Mouse (Mus musculus): ENCODE measurements around the gene Ccser1. TPM values are rescaled to one million over a fixed set of nuclear protein-coding genes. Genes with fewer than 3 reads are reported as not detected.

Ccser1 gene
- total and polyA plus RNA-seq, 2 experiments: 0.02 to 0.28 TPM

DNA sequence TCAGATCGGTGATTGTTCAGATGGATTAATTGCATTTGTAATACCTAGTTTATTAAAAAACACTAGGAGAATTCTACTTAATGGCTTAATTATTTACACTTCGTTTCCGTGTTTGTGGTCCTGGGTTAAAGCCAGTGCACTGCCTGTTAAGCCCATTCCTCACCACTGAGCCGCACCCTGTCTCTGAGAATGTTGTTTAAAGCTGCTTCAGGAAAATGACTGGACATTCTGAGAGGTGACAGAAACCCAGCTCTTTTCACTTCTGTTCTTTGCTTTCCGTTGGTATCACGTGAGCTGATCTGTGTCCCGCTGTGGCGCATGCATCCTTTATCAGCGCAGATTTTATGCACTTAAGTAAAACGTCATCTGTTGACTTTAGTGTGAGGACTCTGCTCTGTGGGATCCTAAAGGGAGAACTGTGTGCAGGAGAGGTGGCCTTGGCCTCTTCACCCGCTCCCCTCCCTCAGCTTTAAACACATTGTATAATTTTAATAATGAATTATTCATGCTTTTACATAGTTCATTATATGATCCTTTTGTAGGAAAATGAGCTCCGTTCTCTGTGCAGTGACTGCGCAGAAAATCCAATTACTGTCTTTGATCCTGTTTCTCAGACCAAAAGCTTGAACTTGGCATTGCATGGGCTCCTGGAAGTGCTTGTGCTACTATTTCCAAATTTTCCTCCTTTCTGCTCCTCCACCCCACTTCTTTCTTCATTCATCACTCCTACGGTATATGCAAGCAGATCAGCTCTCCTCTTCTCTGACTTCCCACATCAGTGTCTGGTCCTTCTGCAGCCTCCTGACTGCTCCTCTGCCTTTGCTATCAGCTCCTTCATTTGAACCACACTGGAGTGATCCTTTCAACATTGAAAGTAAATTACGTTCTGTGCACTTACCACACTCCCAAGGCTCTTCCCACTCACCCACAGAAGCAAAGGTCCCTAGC is 149.7 kb downstream of the Ccser1 start:
- no peak for TF ChIP-seq CTCF (IDR thresholded peaks at IDR 0.05; ENCODE audit: low read depth, low read length)
- TF ChIP-seq POLR2A (IDR thresholded peaks at IDR 0.05; ENCODE audit: extremely low read depth, insufficient read depth, low read length): no peak
- H3K27ac ChIP-seq (replicated peaks; ENCODE audit: insufficient read depth, low read depth, low read length): no peak overlapping the region
- 69% methylated on average over 15 of the region's 15 CpGs for WGBS

GRCm38 (mm10) chr6:61334466-61334865 is 154.3 kb downstream of the Ccser1 start:
- H3K27me3 ChIP-seq (ENCODE audit: control insufficient read depth, insufficient read depth, low read length): no peaks in the 10 kb centered on the region
- TF ChIP-seq POLR2A (IDR thresholded peaks at IDR 0.05; ENCODE audit: extremely low read depth, insufficient read depth, low read length) (no peak), CTCF (IDR thresholded peaks at IDR 0.05; ENCODE audit: low read depth, low read length) (no peak)
- 92% methylated on average over 1 of the region's 1 CpGs for WGBS

More for the DNA sequence above, 149.7 kb downstream of the Ccser1 start:
- Histone ChIP-seq H3K27me3 (ENCODE audit: control insufficient read depth, insufficient read depth, low read length) (no peaks in the 10 kb centered on the region), H3K36me3 (ENCODE audit: control insufficient read depth, insufficient read depth, low read length) (no peaks in the 10 kb centered on the region), H3K4me1 (ENCODE audit: control insufficient read depth, insufficient read depth, low read length) (no peaks in the 10 kb centered on the region), H3K4me3 (ENCODE audit: insufficient read depth, low read depth, low read length) (no peak overlapping the region), H3K79me2 (ENCODE audit: control insufficient read depth, insufficient read depth, low read length) (no peaks in the 10 kb centered on the region), H3K9ac (ENCODE audit: low read depth, low read length) (no peak overlapping the region)
- no peak for DNase-seq (ENCODE audit: extremely low read depth, low read depth, low spot score)

DNA sequence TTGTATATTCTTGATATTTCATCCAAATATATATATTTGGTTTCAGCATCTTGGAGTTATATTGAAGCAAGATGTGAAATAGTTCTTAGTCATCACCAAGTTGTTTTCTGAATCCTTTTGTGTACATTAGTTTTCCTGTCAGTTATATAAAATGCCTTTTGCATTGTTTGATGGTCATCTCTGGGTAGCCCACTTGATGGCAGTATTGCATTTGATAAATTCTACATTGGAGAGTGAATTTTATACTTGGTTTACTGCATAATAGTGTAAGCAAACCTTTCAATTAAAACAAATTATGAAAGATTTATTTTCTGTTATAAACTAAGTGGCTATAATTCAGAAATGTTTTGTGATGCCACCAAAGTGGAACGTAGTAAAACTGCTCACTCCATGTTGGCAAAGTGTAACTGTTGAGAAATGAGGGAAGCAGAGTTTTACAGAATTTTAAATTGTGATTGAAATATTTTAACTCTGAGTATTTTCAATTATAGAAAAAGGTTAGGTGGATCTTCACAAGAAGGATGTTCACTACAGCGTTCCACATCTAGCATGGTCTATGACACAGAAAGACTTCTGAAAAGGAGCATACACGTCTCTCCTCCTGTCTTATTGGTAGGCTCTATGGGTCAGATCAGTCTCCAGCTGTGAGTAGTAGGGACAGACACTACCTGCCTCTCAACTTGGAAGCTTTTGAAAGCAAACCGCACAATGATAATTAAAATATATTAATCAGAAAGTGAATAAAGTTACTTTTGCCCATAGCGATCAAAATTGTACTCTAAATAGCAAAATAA is 167.1 kb downstream of the Ccser1 start:
- Histone ChIP-seq H3K27ac (replicated peaks; ENCODE audit: insufficient read depth, low read depth, low read length) (no peak overlapping the region), H3K36me3 (ENCODE audit: control insufficient read depth, insufficient read depth, low read length) (no peaks in the 10 kb centered on the region), H3K4me3 (ENCODE audit: insufficient read depth, low read depth, low read length) (no peak overlapping the region), H3K27me3 (ENCODE audit: control insufficient read depth, insufficient read depth, low read length) (no peaks in the 10 kb centered on the region), H3K9ac (ENCODE audit: low read depth, low read length) (no peak overlapping the region), H3K79me2 (ENCODE audit: control insufficient read depth, insufficient read depth, low read length) (no peaks in the 10 kb centered on the region), H3K4me1 (ENCODE audit: control insufficient read depth, insufficient read depth, low read length) (no peaks in the 10 kb centered on the region)
- no peak for DNase-seq (ENCODE audit: extremely low read depth, low read depth, low spot score)
- TF ChIP-seq POLR2A (IDR thresholded peaks at IDR 0.05; ENCODE audit: extremely low read depth, insufficient read depth, low read length) (no peak), CTCF (IDR thresholded peaks at IDR 0.05; ENCODE audit: low read depth, low read length) (no peak)
- 81% methylated on average over 5 of the region's 5 CpGs for WGBS

More at GRCm38 (mm10) chr6:61334466-61334865, 154.3 kb downstream of the Ccser1 start:
- H3K9ac ChIP-seq (ENCODE audit: low read depth, low read length): no peak overlapping the region
- no peaks in the 10 kb centered on the region for H3K79me2 ChIP-seq (ENCODE audit: control insufficient read depth, insufficient read depth, low read length)
- no peak overlapping the region for H3K27ac ChIP-seq (replicated peaks; ENCODE audit: insufficient read depth, low read depth, low read length)
- no peaks in the 10 kb centered on the region for H3K4me1 ChIP-seq (ENCODE audit: control insufficient read depth, insufficient read depth, low read length)
- H3K36me3 ChIP-seq (ENCODE audit: control insufficient read depth, insufficient read depth, low read length): no peaks in the 10 kb centered on the region
- H3K4me3 ChIP-seq (ENCODE audit: insufficient read depth, low read depth, low read length): no peak overlapping the region
- DNase-seq (ENCODE audit: extremely low read depth, low read depth, low spot score): no peak

- TF ChIP-seq POLR2A (IDR thresholded peaks at IDR 0.05; ENCODE audit: extremely low read depth, insufficient read depth, low read length) (no peak), CTCF (IDR thresholded peaks at IDR 0.05; ENCODE audit: low read depth, low read length) (no peak)
- H3K4me3 ChIP-seq (ENCODE audit: insufficient read depth, low read depth, low read length): no peak overlapping the region
- no peaks in the 10 kb centered on the region for H3K36me3 ChIP-seq (ENCODE audit: control insufficient read depth, insufficient read depth, low read length)
- no peaks in the 10 kb centered on the region for H3K27me3 ChIP-seq (ENCODE audit: control insufficient read depth, insufficient read depth, low read length)
- no peak overlapping the region for H3K27ac ChIP-seq (replicated peaks; ENCODE audit: insufficient read depth, low read depth, low read length)
- H3K9ac ChIP-seq (ENCODE audit: low read depth, low read length): no peak overlapping the region
- no peaks in the 10 kb centered on the region for H3K4me1 ChIP-seq (ENCODE audit: control insufficient read depth, insufficient read depth, low read length)
- no peaks in the 10 kb centered on the region for H3K79me2 ChIP-seq (ENCODE audit: control insufficient read depth, insufficient read depth, low read length)
- no peak for DNase-seq (ENCODE audit: extremely low read depth, low read depth, low spot score)
- WGBS: 69% methylated on average over 5 of the region's 5 CpGs
These were observed 183.6 kb downstream of the Ccser1 start for GRCm38 (mm10) chr6:61363722-61364121.

- no peaks in the 10 kb centered on the region for H3K36me3 ChIP-seq (ENCODE audit: control insufficient read depth, insufficient read depth, low read length)
- no peaks in the 10 kb centered on the region for H3K27me3 ChIP-seq (ENCODE audit: control insufficient read depth, insufficient read depth, low read length)
- TF ChIP-seq CTCF (IDR thresholded peaks at IDR 0.05; ENCODE audit: low read depth, low read length) (no peak), POLR2A (IDR thresholded peaks at IDR 0.05; ENCODE audit: extremely low read depth, insufficient read depth, low read length) (no peak)
- no peaks in the 10 kb centered on the region for H3K79me2 ChIP-seq (ENCODE audit: control insufficient read depth, insufficient read depth, low read length)
- WGBS: 23% methylated on average over 3 of the region's 3 CpGs
- H3K4me3 ChIP-seq (ENCODE audit: insufficient read depth, low read depth, low read length): no peak overlapping the region
- no peak for DNase-seq (ENCODE audit: extremely low read depth, low read depth, low spot score)
- H3K9ac ChIP-seq (ENCODE audit: low read depth, low read length): no peak overlapping the region
- no peak overlapping the region for H3K27ac ChIP-seq (replicated peaks; ENCODE audit: insufficient read depth, low read depth, low read length)
- no peaks in the 10 kb centered on the region for H3K4me1 ChIP-seq (ENCODE audit: control insufficient read depth, insufficient read depth, low read length)
These were observed 202.4 kb downstream of the Ccser1 start for GRCm38 (mm10) chr6:61382526-61382925.
